In genomic region chr8:54464977-54465376, GRCm38 (mm10) we compare ENCODE assay signal across 21 mouse cellular contexts.
DNase-seq lines count a peak whose midpoint lies in the region; ATAC-seq lines count a peak whose summit lies in the region.
"Had no signal": no experiment of that assay in that cellular context is flagged by ENCODE, and none has a peak within 500 bp of the region (broad histone marks: within the 10 kb centered on the region; RNA-seq: fewer than 3 reads in every experiment).

No protein-coding gene starts in this region.

- H3K27ac ChIP-seq in liver, embryonic 11.5 days (ENCODE audit: low read depth, low read length), result no peak overlapping the region
- H3K27ac ChIP-seq in liver, embryonic 16.5 days (ENCODE audit: low read length), result no peak overlapping the region
- H3K27ac ChIP-seq: heart, embryonic 15.5 days; hindbrain, embryonic 15.5 days; layer of hippocampus, adult 2 months; limb, embryonic 10.5 days; midbrain, embryonic 13.5 days; neural tube, embryonic 12.5 days had no signal

- H3K27me3 ChIP-seq in liver, embryonic 11.5 days (replicated peaks; ENCODE audit: control insufficient read depth, insufficient read depth, low read length), result no peaks in the 10 kb centered on the region
- no peaks in the 10 kb centered on the region for H3K27me3 ChIP-seq in liver, embryonic 16.5 days (ENCODE audit: control insufficient read depth, insufficient read depth, low read depth, low read length)
- H3K27me3 ChIP-seq: heart, embryonic 15.5 days; hindbrain, embryonic 15.5 days; midbrain, embryonic 13.5 days; neural tube, embryonic 12.5 days had no signal

- H3K9ac ChIP-seq in liver, embryonic 11.5 days (ENCODE audit: low read depth, low read length), result no peak overlapping the region
- no peak overlapping the region for H3K9ac ChIP-seq in liver, embryonic 16.5 days (ENCODE audit: low read depth, low read length)
- H3K9ac ChIP-seq: forebrain, postnatal 0 days; heart, embryonic 15.5 days; hindbrain, embryonic 15.5 days; midbrain, embryonic 13.5 days; neural tube, embryonic 12.5 days had no signal

- H3K36me3 ChIP-seq in liver, embryonic 11.5 days (ENCODE audit: control insufficient read depth, insufficient read depth, low read length), result no peaks in the 10 kb centered on the region
- no peaks in the 10 kb centered on the region for H3K36me3 ChIP-seq in liver, embryonic 16.5 days (ENCODE audit: control insufficient read depth, insufficient read depth)
- H3K36me3 ChIP-seq: heart, embryonic 15.5 days; hindbrain, embryonic 15.5 days; limb, embryonic 10.5 days; midbrain, embryonic 13.5 days; neural tube, embryonic 12.5 days had no signal

- H3K4me3 ChIP-seq in liver, embryonic 11.5 days (ENCODE audit: low read depth, low read length), result no peak overlapping the region
- H3K4me3 ChIP-seq in liver, embryonic 16.5 days (ENCODE audit: low read depth, low read length), result no peak overlapping the region
- H3K4me3 ChIP-seq: heart, embryonic 15.5 days; hindbrain, embryonic 15.5 days; layer of hippocampus, adult 2 months; limb, embryonic 10.5 days; midbrain, embryonic 13.5 days; neural tube, embryonic 12.5 days had no signal

- whole genome bisulfite sequencing in liver, embryonic 11.5 days, result 27% methylated on average over 5 of the region's 5 CpGs
- WGBS in liver, embryonic 16.5 days (ENCODE audit: insufficient replicate concordance), result 26% methylated on average over 5 of the region's 5 CpGs

- DNase-seq in liver, embryonic 11.5 days (ENCODE audit: low spot score), result no peak
- DNase-seq in liver, result no peak
- peak; percentile 12 for DNase-seq in c-Kit-positive CD71-positive TER-119-positive erythroid progenitor cells, embryonic 14.5 days (ENCODE audit: low spot score)
- no peak for DNase-seq in embryo, embryonic 9.5 days (ENCODE audit: extremely low spot score)
- DNase-seq in frontal cortex, postnatal 36 days (ENCODE audit: low spot score in 2 of 2), result no peak
- no peak for DNase-seq in adrenal gland, adult 2 months
- DNase-seq: adrenal gland, postnatal 36 days; cerebellum, adult 8-10 months; forebrain, postnatal 0 days; gastrocnemius, postnatal 25 days; kidney, postnatal 25 days; lung, postnatal 14 days; right cerebral cortex, postnatal 25 days; spleen, adult 18-20 months had no signal

- peaks cover 7% of the 10 kb centered on the region for H3K4me1 ChIP-seq in liver, embryonic 11.5 days (replicated peaks; ENCODE audit: control insufficient read depth, insufficient read depth, low read length)
- H3K4me1 ChIP-seq in liver, embryonic 16.5 days (ENCODE audit: control insufficient read depth, low read depth, low read length), result no peaks in the 10 kb centered on the region
- H3K4me1 ChIP-seq: hindbrain, embryonic 15.5 days; limb, embryonic 10.5 days; midbrain, embryonic 13.5 days; neural tube, embryonic 12.5 days had no signal

- ATAC-seq in liver, embryonic 11.5 days (replicated peaks; ENCODE audit: low FRiP score), result peak; percentile 85
- ATAC-seq in liver, embryonic 16.5 days (ENCODE audit: low read depth), result peak; percentile 45
- ATAC-seq: forebrain, postnatal 0 days; midbrain, embryonic 13.5 days had no signal

- H3K9me3 ChIP-seq in liver, embryonic 11.5 days (ENCODE audit: control insufficient read depth, low read length), result no peaks in the 10 kb centered on the region
- H3K9me3 ChIP-seq in liver, embryonic 16.5 days (replicated peaks; ENCODE audit: control insufficient read depth, low read length), result no peaks in the 10 kb centered on the region
- H3K9me3 ChIP-seq: heart, embryonic 15.5 days; hindbrain, embryonic 15.5 days; limb, embryonic 10.5 days; midbrain, embryonic 13.5 days; neural tube, embryonic 12.5 days had no signal

- peak overlapping the region; percentile 23 for H3K4me2 ChIP-seq in liver, embryonic 11.5 days
- no peak overlapping the region for H3K4me2 ChIP-seq in liver, embryonic 16.5 days (ENCODE audit: low read depth, low read length)
- H3K4me2 ChIP-seq: heart, embryonic 15.5 days; hindbrain, embryonic 15.5 days; midbrain, embryonic 13.5 days; neural tube, embryonic 12.5 days had no signal
